Mouse (Mus musculus): Measurements from ENCODE around the gene Atxn2l. TPM values are rescaled to one million over a fixed set of nuclear protein-coding genes. Genes with fewer than 3 reads are reported as not detected.

The Atxn2l gene
- polyA plus RNA-seq, 1 experiment from 2014 or later, result 19.4 TPM

DNA sequence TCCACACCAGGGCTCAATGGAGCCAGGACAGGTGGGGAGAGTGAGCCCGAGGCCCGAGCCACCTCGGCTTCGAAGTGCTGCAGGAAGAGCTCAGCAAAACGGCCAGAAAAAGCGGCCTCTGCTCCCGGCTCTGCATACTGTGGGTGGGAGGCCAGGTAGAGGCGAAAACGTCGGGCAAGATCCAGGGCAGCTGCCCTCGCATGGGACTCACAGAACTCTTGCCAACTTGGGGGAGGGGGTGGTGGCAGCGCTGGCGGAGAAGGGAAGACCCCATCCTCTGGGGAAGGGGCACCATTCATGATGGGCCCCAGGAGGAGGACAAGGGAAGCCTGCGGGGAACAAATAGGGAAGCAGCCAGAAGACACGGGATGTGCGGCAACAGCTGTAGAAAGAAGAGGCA lies 30.5 kb downstream of the Atxn2l start:
- 95% methylated on average over 16 of the region's 16 CpGs for WGBS
- no peak for ATAC-seq
- H3K4me1 ChIP-seq (replicated peaks; ENCODE audit: control insufficient read depth, insufficient read depth, low read length), result peaks cover 3% of the 10 kb centered on the region; the same call in 1 of the 2 replicates

DNA sequence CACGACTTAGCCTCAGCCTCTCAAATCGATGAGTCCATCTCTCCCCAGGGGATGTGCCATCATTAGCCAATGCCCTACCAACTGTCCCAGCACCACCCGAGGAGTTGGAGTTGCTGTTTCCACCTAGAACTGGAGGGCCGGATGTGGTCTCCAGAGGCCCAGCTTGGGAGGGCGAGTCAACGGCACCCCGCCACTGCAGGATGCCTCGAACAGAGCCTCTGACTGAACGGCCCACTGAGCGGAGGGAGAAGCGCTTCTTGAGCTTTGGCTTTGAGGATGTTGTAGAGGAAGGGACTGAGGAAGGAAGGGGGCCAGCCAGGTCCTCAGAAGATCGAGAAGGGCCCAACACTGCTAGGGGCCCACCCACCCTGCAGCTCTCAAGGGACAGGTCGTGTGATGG lies 30.9 kb downstream of the Atxn2l start:
- Histone ChIP-seq H3K9me3 (ENCODE audit: control insufficient read depth) (no peaks in the 10 kb centered on the region), H3K27me3 (replicated peaks; ENCODE audit: control insufficient read depth, insufficient read depth, low read length) (no peaks in the 10 kb centered on the region), H3K4me1 (replicated peaks; ENCODE audit: control insufficient read depth, insufficient read depth, low read length) (peaks cover 3% of the 10 kb centered on the region; the same call in 1 of the 2 replicates), H3K4me2 (replicated peaks; ENCODE audit: low read depth) (no peak overlapping the region), H3K9ac (ENCODE audit: low read depth, low read length) (no peak overlapping the region), H3K36me3 (ENCODE audit: control insufficient read depth, insufficient read depth) (peaks cover 54% of the 10 kb centered on the region), H3K27ac (ENCODE audit: low read depth, low read length) (no peak overlapping the region), H3K4me3 (ENCODE audit: low read depth, low read length) (no peak overlapping the region)
- no peak for TF ChIP-seq CTCF (IDR thresholded peaks at IDR 0.05; ENCODE audit: low read depth)
- ATAC-seq, result no peak
- WGBS, result 80% methylated on average over 13 of the region's 13 CpGs

More for the DNA sequence above, 30.5 kb downstream of the Atxn2l start:
- Histone ChIP-seq H3K27ac (ENCODE audit: low read depth, low read length) (no peak overlapping the region), H3K9ac (ENCODE audit: low read depth, low read length) (no peak overlapping the region), H3K9me3 (ENCODE audit: control insufficient read depth) (no peaks in the 10 kb centered on the region), H3K36me3 (ENCODE audit: control insufficient read depth, insufficient read depth) (peaks cover 50% of the 10 kb centered on the region), H3K4me2 (replicated peaks; ENCODE audit: low read depth) (no peak overlapping the region), H3K27me3 (replicated peaks; ENCODE audit: control insufficient read depth, insufficient read depth, low read length) (no peaks in the 10 kb centered on the region), H3K4me3 (ENCODE audit: low read depth, low read length) (no peak overlapping the region)
- TF ChIP-seq CTCF (IDR thresholded peaks at IDR 0.05; ENCODE audit: low read depth), result no peak

DNA sequence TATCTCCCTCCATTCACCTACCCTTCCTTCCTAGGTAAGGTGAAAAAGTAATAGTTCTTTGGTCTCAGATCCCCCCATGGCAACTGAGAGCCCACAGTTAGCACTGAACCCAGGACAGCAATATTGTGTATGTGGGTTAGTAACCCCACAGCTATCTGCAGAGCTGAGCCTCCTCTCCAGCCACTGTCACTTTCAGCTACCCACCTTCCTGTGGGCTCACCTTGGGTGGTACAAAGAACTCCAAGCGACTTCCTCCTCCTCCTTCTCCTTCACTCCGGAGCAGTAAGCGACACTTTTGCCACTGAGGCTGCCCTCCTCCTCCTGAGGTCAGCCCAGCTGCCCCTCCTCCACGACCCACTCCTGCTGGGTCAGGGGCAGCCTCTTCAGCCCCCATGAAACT lies 31.4 kb downstream of the Atxn2l start:
- Histone ChIP-seq H3K27me3 (replicated peaks; ENCODE audit: control insufficient read depth, insufficient read depth, low read length) (no peaks in the 10 kb centered on the region), H3K4me2 (replicated peaks; ENCODE audit: low read depth) (no peak overlapping the region), H3K9me3 (ENCODE audit: control insufficient read depth) (no peaks in the 10 kb centered on the region), H3K36me3 (ENCODE audit: control insufficient read depth, insufficient read depth) (peaks cover 59% of the 10 kb centered on the region), H3K4me3 (ENCODE audit: low read depth, low read length) (no peak overlapping the region), H3K27ac (ENCODE audit: low read depth, low read length) (peak overlapping the region; percentile 7; the same call in 1 of the 2 replicates), H3K4me1 (replicated peaks; ENCODE audit: control insufficient read depth, insufficient read depth, low read length) (peaks cover 3% of the 10 kb centered on the region; the same call in 1 of the 2 replicates), H3K9ac (ENCODE audit: low read depth, low read length) (no peak overlapping the region)
- WGBS, result 87% methylated on average over 4 of the region's 4 CpGs
- TF ChIP-seq CTCF (IDR thresholded peaks at IDR 0.05; ENCODE audit: low read depth), result no peak
- no peak for ATAC-seq

DNA sequence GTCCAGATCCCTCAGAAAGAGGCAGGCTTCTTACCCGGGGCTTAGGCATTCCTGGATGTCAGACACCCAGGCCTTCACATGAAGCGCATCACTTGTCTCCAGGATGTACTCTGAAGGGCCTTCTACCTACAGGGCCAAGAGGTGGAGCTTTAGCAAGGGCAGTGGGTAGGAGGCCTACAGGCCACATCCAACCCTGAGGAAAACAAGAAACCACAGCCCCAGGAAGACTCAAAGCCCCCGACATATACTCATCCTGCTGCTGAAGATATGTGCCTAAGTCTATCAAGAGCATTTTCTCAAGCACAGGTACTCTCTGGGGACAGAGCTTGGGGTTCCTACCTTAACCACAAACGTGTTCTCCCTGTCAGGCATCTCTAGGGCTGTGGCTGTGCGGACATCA lies 31.9 kb downstream of the Atxn2l start:
- WGBS, result 96% methylated on average over 5 of the region's 5 CpGs
- Histone ChIP-seq H3K27me3 (replicated peaks; ENCODE audit: control insufficient read depth, insufficient read depth, low read length) (no peaks in the 10 kb centered on the region), H3K9me3 (ENCODE audit: control insufficient read depth) (no peaks in the 10 kb centered on the region), H3K27ac (ENCODE audit: low read depth, low read length) (no peak overlapping the region), H3K9ac (ENCODE audit: low read depth, low read length) (no peak overlapping the region), H3K4me3 (ENCODE audit: low read depth, low read length) (no peak overlapping the region), H3K4me2 (replicated peaks; ENCODE audit: low read depth) (no peak overlapping the region), H3K36me3 (ENCODE audit: control insufficient read depth, insufficient read depth) (peaks cover 63% of the 10 kb centered on the region), H3K4me1 (replicated peaks; ENCODE audit: control insufficient read depth, insufficient read depth, low read length) (peaks cover 3% of the 10 kb centered on the region; the same call in 1 of the 2 replicates)
- no peak for TF ChIP-seq CTCF (IDR thresholded peaks at IDR 0.05; ENCODE audit: low read depth)
- ATAC-seq, result no peak

DNA sequence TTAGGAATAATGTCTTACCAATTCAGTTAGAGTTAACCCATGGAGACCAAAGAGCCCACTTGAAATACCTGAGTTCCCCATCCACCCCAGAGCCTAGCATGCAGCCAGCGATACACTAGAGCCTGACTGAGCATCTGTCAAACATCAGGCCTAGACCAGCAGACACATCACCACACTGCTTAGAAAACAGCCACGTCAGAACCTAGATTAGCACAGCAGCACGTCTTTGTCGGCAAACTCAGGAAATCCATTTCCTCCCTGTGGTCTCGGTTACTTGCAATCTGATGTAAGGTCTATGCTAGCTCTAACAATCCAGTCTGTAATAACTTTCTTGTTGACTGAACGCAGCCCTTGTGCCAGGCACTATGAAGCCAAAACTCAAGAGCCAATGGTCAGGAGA lies 33.2 kb downstream of the Atxn2l start:
- no peak overlapping the region for H3K27ac ChIP-seq (ENCODE audit: low read depth, low read length)
- peaks cover 63% of the 10 kb centered on the region for H3K36me3 ChIP-seq (ENCODE audit: control insufficient read depth, insufficient read depth)
- no peak overlapping the region for H3K4me3 ChIP-seq (ENCODE audit: low read depth, low read length)
- no peak for TF ChIP-seq CTCF (IDR thresholded peaks at IDR 0.05; ENCODE audit: low read depth)
- H3K9ac ChIP-seq (ENCODE audit: low read depth, low read length), result no peak overlapping the region
- H3K9me3 ChIP-seq (ENCODE audit: control insufficient read depth), result no peaks in the 10 kb centered on the region
- no peak for ATAC-seq
- H3K4me2 ChIP-seq (replicated peaks; ENCODE audit: low read depth), result no peak overlapping the region
- peaks cover 3% of the 10 kb centered on the region; the same call in 1 of the 2 replicates for H3K4me1 ChIP-seq (replicated peaks; ENCODE audit: control insufficient read depth, insufficient read depth, low read length)
- H3K27me3 ChIP-seq (replicated peaks; ENCODE audit: control insufficient read depth, insufficient read depth, low read length), result no peaks in the 10 kb centered on the region
- 77% methylated on average over 6 of the region's 6 CpGs for WGBS

DNA sequence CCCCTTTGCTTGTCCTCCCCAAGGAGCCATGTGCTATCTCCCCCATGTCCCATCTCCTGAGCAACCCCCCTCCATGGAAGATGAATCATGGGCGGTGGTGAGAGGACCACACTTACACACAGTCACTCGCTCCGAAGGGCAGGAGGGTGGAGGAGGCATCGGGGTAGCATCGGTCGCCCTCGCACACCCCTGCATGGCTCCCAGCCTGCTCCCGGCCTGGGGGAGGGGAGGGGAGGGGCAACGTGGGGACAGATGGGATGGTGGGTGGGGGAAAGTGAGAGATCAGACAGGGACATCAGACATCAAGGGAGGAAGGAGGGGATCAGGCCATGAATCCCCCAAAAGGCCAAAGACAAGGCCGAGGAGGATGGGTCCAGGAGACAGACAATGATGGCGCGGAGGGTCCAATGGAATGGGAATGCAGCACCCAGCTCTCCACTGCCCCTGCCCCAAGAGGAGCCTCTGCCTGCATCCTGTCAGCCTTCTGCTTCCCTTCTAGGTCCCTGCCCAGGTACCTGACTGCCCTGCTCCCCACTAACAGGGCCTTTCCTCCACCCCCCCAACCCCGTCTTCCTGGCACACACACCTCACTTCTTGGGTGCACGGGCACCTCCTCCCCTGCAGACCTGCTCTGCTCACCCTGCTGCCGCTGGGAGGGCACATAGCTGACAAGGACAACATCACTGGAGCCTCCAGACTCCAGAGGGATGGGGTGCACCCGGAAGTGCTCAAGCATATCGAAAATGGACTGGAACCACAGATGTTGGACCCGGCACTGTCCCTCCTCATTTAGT lies 35.2 kb downstream of the Atxn2l start:
- H3K9ac ChIP-seq (ENCODE audit: low read depth, low read length), result no peak overlapping the region
- no peak overlapping the region for H3K4me3 ChIP-seq (ENCODE audit: low read depth, low read length)
- no peak for TF ChIP-seq CTCF (IDR thresholded peaks at IDR 0.05; ENCODE audit: low read depth)
- no peak overlapping the region for H3K27ac ChIP-seq (ENCODE audit: low read depth, low read length)
- no peak for ATAC-seq
- no peaks in the 10 kb centered on the region for H3K9me3 ChIP-seq (ENCODE audit: control insufficient read depth)
- H3K27me3 ChIP-seq (replicated peaks; ENCODE audit: control insufficient read depth, insufficient read depth, low read length), result no peaks in the 10 kb centered on the region
- H3K4me1 ChIP-seq (replicated peaks; ENCODE audit: control insufficient read depth, insufficient read depth, low read length), result no peaks in the 10 kb centered on the region
- H3K4me2 ChIP-seq (replicated peaks; ENCODE audit: low read depth), result no peak overlapping the region
- 89% methylated on average over 18 of the region's 18 CpGs for WGBS
- H3K36me3 ChIP-seq (ENCODE audit: control insufficient read depth, insufficient read depth), result peaks cover 63% of the 10 kb centered on the region
